Mouse (Mus musculus) thymus, adult 2 months (tissue): ENCODE results near the gene Pwp2.
A peak's percentile ranks its signal among the peaks of the same experiment; 100 is the strongest.

Experiments
- CTCF ChIP-seq: fragments of 200-500 bp; IDR thresholded peaks from 2 replicates; pipeline ENCODE4 v1.5.1; 2012; ENCODE audit warnings: mild to moderate bottlenecking, control low read depth, low read length, moderate library complexity, borderline replicate concordance; ENCODE audit not compliant: control insufficient read depth, poor library complexity, insufficient read depth; ENCODE audit errors: extremely low read depth
- POLR2A ChIP-seq: fragments of 200-500 bp; IDR thresholded peaks from 2 replicates; pipeline ENCODE4 v1.6.1; 2012; ENCODE audit warnings: mild to moderate bottlenecking, low read length, control low read depth, moderate library complexity; ENCODE audit not compliant: control insufficient read depth, poor library complexity, insufficient read depth; ENCODE audit errors: extremely low read depth

DNA sequence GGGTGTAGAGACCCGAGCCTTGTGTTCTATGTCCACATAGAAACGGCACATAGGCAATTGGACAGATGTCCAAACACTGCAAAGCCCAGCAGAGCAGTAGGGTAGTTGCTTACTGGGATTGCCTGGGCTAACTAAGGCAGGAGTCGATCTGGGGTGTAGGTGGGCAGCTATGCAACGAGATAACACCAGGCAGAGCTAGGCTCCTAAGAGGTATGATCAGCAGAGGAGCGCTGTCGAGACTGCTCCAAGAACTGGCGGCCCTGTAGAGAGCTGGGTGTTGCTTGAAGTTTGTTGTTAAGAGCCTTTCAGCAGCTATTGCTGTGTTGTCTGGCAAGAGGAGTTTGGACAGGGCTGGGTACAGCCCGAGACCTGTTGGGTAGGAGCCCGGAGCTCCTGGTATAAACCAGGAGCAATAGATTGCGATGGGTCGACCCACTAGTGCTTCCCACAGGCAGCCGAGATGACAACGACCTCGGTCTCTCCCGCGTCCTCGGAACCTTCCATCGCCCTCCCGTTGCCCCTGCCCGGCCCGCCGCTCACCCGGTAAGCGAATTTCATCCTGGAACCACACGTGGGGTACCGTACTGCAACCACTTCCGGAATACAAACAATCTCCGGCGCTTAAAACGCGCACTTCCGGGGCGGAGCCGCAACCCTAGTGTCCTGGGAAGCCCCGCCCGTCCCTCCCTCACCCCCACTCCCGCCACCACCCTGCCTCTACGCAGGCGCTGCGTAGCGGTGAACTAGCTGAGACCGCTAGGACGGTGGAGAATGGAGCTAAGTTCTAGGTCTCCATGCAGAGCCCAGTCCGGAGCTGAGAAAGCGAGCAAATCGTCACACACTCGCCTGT is at the start of gene Pwp2:
- TF ChIP-seq CTCF = no peak
- peak; percentile 79 for TF ChIP-seq POLR2A
